Mouse (Mus musculus) left cerebral cortex, postnatal 10 days (tissue): ENCODE measurements around the gene Coro2b. TPM values are rescaled to one million over a fixed set of nuclear protein-coding genes. Genes with fewer than 3 reads are reported as not detected.

Experiments used
- DNase-seq, 2 experiments: peaks; one replicate each; pipeline ENCODE4 v3.0.0; 2021 to 2022; ENCODE audit warnings: low spot score in 2 of 2, mixed read lengths in 1 of 2; ENCODE audit errors: extremely low spot score in 1 of 2
- intact Hi-C: fragments of 180-260 bp; cut with DNase I; formaldehyde crosslinking; loops from one replicate; pipeline ENCODE4 v1.15.1; 2025
- total RNA-seq, 2 experiments: library from RNA; stranded (reverse); gene quantifications; 2 replicates each; pipeline ENCODE4 v1.2.3; 2021

The Coro2b gene
- 100 to 1,000 TPM; 107 to 113 TPM for total RNA-seq

- intact Hi-C loops, result loop anchor here (5.0 kb wide), 1 partner anchor 65 kb away; no protein-coding TSS in a partner anchor
- DNase-seq, result peak in 1 of 2 experiments; percentile 91
Observed at GRCm38 (mm10) chr9:62536655-62537631, at the start of gene Coro2b. Coro2b (minus strand) TSS chr9:62537044.

- intact Hi-C loops, result no loop called here
- DNase-seq, result no peak
Observed at GRCm38 (mm10) chr9:62577558-62577957, 40.7 kb upstream of the Coro2b start.

- intact Hi-C loops, result no loop called here
- peak in 1 of 2 experiments; percentile 50 for DNase-seq
Observed at GRCm38 (mm10) chr9:62569121-62569520, 32.3 kb upstream of the Coro2b start.

- DNase-seq, result no peak
- intact Hi-C loops, result no loop called here
Observed at GRCm38 (mm10) chr9:62567818-62568217, 31.0 kb upstream of the Coro2b start.

- DNase-seq, result no peak
- intact Hi-C loops, result no loop called here
Observed at GRCm38 (mm10) chr9:62562236-62562635, 25.4 kb upstream of the Coro2b start.

- intact Hi-C loops, result no loop called here
- DNase-seq, result no peak
Observed at GRCm38 (mm10) chr9:62560432-62560831, 23.6 kb upstream of the Coro2b start.

GRCm38 (mm10) chr9:62560006-62560405 lies 23.2 kb upstream of the Coro2b start:
- intact Hi-C loops, result no loop called here
- peak in 1 of 2 experiments; percentile 74 for DNase-seq

- DNase-seq, result no peak
- intact Hi-C loops, result loop anchor here (5.0 to 10.0 kb wide), 2 partner anchors 218 to 615 kb away; partner anchors contain the start of gene Kif23
Observed at GRCm38 (mm10) chr9:62559446-62559845, 22.6 kb upstream of the Coro2b start.

GRCm38 (mm10) chr9:62558058-62558457 lies 21.2 kb upstream of the Coro2b start:
- intact Hi-C loops, result loop anchor here (5.0 to 10.0 kb wide), 2 partner anchors 219 to 613 kb away; partner anchors contain the start of gene Kif23
- DNase-seq, result no peak

GRCm38 (mm10) chr9:62556748-62557147 lies 19.9 kb upstream of the Coro2b start:
- intact Hi-C loops, result loop anchor here (5.0 to 10.0 kb wide), 2 partner anchors 221 to 612 kb away; partner anchors contain the start of gene Kif23
- no peak for DNase-seq

- DNase-seq, result peak; percentile 57 to 73
- intact Hi-C loops, result loop anchor here (2.0 to 10.0 kb wide), 3 partner anchors 222 to 611 kb away; partner anchors contain the start of gene Kif23
Observed at GRCm38 (mm10) chr9:62555258-62555856, 18.5 kb upstream of the Coro2b start.

GRCm38 (mm10) chr9:62554606-62555005 lies 17.8 kb upstream of the Coro2b start:
- peak; percentile 54 to 80 for DNase-seq
- intact Hi-C loops, result loop anchor here (2.0 to 10.0 kb wide), 5 partner anchors 137 to 610 kb away; partner anchors contain the start of genes Anp32a and Kif23

GRCm38 (mm10) chr9:62553366-62553940 lies 16.6 kb upstream of the Coro2b start:
- DNase-seq, result peak in 1 of 2 experiments; percentile 80
- intact Hi-C loops, result loop anchor here (5.0 to 10.0 kb wide), 3 partner anchors 136 to 609 kb away; partner anchors contain the start of genes Anp32a and Kif23

GRCm38 (mm10) chr9:62551531-62551930 lies 14.7 kb upstream of the Coro2b start:
- peak in 1 of 2 experiments; percentile 18 for DNase-seq

GRCm38 (mm10) chr9:62550661-62551093 lies 13.8 kb upstream of the Coro2b start:
- intact Hi-C loops, result loop anchor here (2.0 to 10.0 kb wide), 5 partner anchors 80 to 606 kb away; partner anchors contain the start of genes Anp32a and Kif23
- peak in 1 of 2 experiments; percentile 67 for DNase-seq

More at GRCm38 (mm10) chr9:62551531-62551930, 14.7 kb upstream of the Coro2b start:
- intact Hi-C loops, result loop anchor here (2.0 to 10.0 kb wide), 5 partner anchors 81 to 607 kb away; partner anchors contain the start of genes Anp32a and Kif23

GRCm38 (mm10) chr9:62549809-62550208 lies 13.0 kb upstream of the Coro2b start:
- peak; percentile 84 to 95 for DNase-seq
- intact Hi-C loops, result loop anchor here (2.0 to 10.0 kb wide), 5 partner anchors 79 to 605 kb away; partner anchors contain the start of genes Anp32a and Kif23

GRCm38 (mm10) chr9:62547476-62547875 lies 10.6 kb upstream of the Coro2b start:
- intact Hi-C loops, result no loop called here
- peak; percentile 4 to 22 for DNase-seq

GRCm38 (mm10) chr9:62544856-62545255 lies 8.0 kb upstream of the Coro2b start:
- intact Hi-C loops, result no loop called here
- peak in 1 of 2 experiments; percentile 49 for DNase-seq
